Mouse (Mus musculus) midbrain, embryonic 11.5 days (tissue): ENCODE data around the gene Gm49711. TPM values are rescaled to one million over a fixed set of nuclear protein-coding genes. Genes with fewer than 3 reads are reported as not detected.

Source experiments
- ATAC-seq: fragments of 200-750 bp; cut with Nextera tagmentation; 2 replicates; pipeline ENCODE4 v1.8.0; 2017; ENCODE audit warnings: moderate TSS enrichment, moderate library complexity; ENCODE audit not compliant: low FRiP score
- DNase-seq: peaks from one replicate; pipeline ENCODE4 v3.0.0; 2015; ENCODE audit warnings: low spot score; ENCODE audit errors: missing footprints
- H3K27ac ChIP-seq: fragments of 300-500 bp; sonication (generic); 2 replicates; pipeline ENCODE4 v1.5.1; 2014; ENCODE audit warnings: low read depth, low read length
- H3K27me3 ChIP-seq: fragments of 300-500 bp; sonication (generic); 2 replicates; pipeline ENCODE4 v1.6.1; 2014; ENCODE audit warnings: mild to moderate bottlenecking, low read length, moderate library complexity, mixed read lengths; ENCODE audit not compliant: control insufficient read depth, insufficient read depth
- H3K36me3 ChIP-seq: fragments of 300-500 bp; sonication (generic); 2 replicates; pipeline ENCODE4 v1.6.1; 2014; ENCODE audit warnings: mild to moderate bottlenecking, low read length, moderate library complexity, mixed read lengths; ENCODE audit not compliant: control insufficient read depth, insufficient read depth
- H3K4me1 ChIP-seq: fragments of 300-500 bp; sonication (generic); 2 replicates; pipeline ENCODE4 v1.6.1; 2014; ENCODE audit warnings: low read length; ENCODE audit not compliant: control insufficient read depth, insufficient read depth
- H3K4me2 ChIP-seq: fragments of 300-500 bp; sonication (generic); 2 replicates; pipeline ENCODE4 v1.6.1; 2014; ENCODE audit warnings: mild to moderate bottlenecking, moderate library complexity
- H3K4me3 ChIP-seq: fragments of 300-500 bp; sonication (generic); 2 replicates; pipeline ENCODE4 v1.5.1; 2014; ENCODE audit warnings: low read depth, low read length
- H3K9ac ChIP-seq: fragments of 300-500 bp; sonication (generic); 2 replicates; pipeline ENCODE4 v1.6.1; 2014; ENCODE audit warnings: low read length
- H3K9me3 ChIP-seq: fragments of 300-500 bp; sonication (generic); 2 replicates; pipeline ENCODE4 v1.6.1; 2016; ENCODE audit warnings: low read length; ENCODE audit not compliant: control insufficient read depth
- WGBS: fragments of 180-500 bp; shearing (Covaris S2); extraction: QIAGEN DNeasy Blood & Tissue Kit; methylation state at CpG from one replicate; pipeline ENCODE4 v1.1.7; 2014; 5-methylcytosine and 5-hydroxymethylcytosine counted together
- polyA plus RNA-seq: library from polyadenylated mRNA; unstranded; fragments of >200 nt; fragmentation: Nextera tagmentation; extraction: Ambion mirVana; gene quantifications from 2 replicates; pipeline ENCODE4 v1.2.1, GENCODE M21; 2014

Gm49711 gene
- polyA plus RNA-seq, 1 experiment from 2014 or later, result not detected

DNA sequence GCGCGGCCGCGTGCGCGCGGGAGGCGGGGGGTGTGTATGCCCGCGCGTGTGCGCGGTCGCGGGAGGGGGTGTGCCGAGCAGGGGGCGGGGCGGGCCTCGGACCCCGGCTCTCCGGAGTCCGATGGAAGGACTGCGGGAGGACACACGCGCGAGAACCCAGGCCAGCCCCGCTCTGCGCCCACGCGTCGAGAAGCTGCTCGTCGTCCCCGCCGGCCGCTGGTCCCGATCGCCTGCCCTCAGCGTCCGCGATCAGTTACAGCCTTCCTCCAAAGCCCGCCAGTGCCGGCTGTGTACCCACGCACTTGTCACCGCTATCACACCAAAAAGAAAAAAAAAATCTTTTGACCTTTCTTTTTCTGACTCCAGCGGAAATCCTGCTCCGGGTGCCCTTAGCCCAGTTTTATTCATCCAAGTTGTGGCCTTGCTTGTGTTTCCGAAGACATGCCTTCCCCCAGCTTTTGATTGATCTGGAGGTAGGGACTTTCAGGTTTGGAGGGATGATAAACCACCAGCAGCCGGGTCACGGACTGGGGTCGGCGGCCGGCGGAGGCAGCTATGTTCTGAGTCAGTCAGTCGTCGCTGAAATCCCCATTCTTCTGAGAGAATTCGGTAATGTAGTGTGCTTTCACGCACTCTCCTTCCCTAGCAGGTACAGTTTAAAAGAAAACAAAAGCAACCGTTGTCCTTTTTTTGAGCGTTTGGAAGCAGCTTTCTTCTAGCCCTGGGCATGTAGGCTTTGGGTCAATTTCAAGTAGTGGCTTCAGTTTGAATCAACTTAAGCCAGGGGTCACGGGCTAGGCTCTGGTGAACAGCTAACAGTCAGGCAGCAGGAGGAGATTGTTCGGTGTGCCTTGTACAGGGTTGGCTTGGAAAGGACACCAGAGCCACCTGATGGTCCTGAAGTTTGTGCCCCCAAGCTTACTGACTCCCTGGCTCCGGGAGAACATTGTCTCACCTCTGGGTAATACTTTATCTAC, 816 bp downstream of the Gm49711 start:
- Histone ChIP-seq H3K4me3 (peak overlapping the region; percentile 89), H3K4me1 (peaks cover 12% of the 10 kb centered on the region), H3K9ac (peak overlapping the region; percentile 85), H3K4me2 (peak overlapping the region; percentile 96), H3K27me3 (no peaks in the 10 kb centered on the region), H3K9me3 (no peaks in the 10 kb centered on the region; the same call in none of the 2 replicates), H3K27ac (no peak overlapping the region), H3K36me3 (no peaks in the 10 kb centered on the region; the same call in 1 of the 2 replicates)
- 1% methylated on average over 59 of the region's 63 CpGs for WGBS
- ATAC-seq (no peak; the same call in 1 of the 2 replicates), DNase-seq (peak; percentile 92)

DNA sequence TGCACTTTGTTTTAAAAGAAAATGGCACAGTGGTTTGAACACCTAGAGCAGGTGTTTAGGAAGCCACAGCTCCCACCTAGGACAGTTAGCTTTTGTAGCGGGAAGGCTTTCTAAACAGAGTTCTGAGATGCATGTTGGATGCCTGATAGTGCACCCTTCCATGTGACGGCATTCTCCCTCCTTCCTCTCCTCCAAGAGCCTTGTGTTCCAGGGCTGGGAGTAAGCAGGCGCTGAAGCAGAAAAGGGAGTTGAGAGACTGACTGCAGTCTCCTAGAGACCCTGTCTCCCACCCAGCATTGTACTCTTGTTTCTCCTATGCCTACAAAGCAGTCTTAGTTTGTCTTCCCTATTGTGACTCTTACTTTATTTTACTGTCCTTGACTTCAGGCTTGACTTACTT, 2.1 kb downstream of the Gm49711 start:
- Histone ChIP-seq H3K9ac (no peak overlapping the region), H3K27ac (no peak overlapping the region), H3K9me3 (no peaks in the 10 kb centered on the region), H3K4me3 (no peak overlapping the region), H3K36me3 (no peaks in the 10 kb centered on the region; the same call in 1 of the 2 replicates), H3K4me2 (no peak overlapping the region), H3K27me3 (no peaks in the 10 kb centered on the region), H3K4me1 (peaks cover 12% of the 10 kb centered on the region)
- 67% methylated on average over 3 of the region's 3 CpGs for WGBS
- DNase-seq, result peak; percentile 59
- no peak for ATAC-seq

DNA sequence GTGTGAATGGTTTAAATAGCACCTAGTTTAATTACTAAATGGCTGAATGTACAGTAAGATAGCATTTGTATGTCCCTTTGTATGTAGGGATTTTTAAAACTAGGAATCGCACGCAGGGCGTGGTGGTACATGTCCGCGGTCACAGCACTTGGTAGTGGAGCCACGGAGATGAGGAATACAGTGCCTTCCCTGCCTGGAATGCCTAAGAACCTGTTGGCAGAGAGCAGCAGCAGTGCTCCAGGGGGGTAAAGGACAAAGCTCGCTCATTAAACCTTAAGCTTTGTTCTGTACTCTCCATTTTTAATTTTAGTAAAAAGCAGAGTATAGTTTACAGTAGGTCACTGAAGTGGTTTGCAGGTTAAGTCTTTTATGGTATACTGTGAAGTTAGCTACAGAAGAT, 3.5 kb downstream of the Gm49711 start:
- Histone ChIP-seq H3K27ac (no peak overlapping the region), H3K4me1 (peaks cover 12% of the 10 kb centered on the region), H3K36me3 (no peaks in the 10 kb centered on the region; the same call in 1 of the 2 replicates), H3K4me3 (no peak overlapping the region), H3K27me3 (no peaks in the 10 kb centered on the region), H3K9ac (no peak overlapping the region), H3K4me2 (no peak overlapping the region), H3K9me3 (no peaks in the 10 kb centered on the region)
- DNase-seq, result peak; percentile 41
- no peak for ATAC-seq
- 97% methylated on average over 7 of the region's 7 CpGs for WGBS

DNA sequence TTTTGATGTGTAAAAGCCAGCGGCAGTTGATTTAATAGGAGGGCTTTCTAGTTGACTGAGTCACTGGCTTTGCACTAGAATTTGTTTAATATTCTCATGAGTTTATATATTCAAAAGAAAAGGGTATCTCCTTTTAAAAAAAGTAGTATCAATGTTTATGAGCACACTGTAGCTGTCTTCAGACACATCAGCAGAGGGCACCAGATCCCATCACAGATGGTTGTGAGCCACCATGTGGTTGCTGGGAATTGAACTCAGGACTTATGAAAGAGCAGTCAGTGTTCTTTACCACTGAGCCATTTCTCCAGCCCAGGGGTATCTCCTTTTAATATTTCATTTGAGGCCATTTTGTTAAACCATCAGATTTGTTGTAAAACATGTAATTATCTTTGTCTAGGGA, 4.7 kb downstream of the Gm49711 start:
- Histone ChIP-seq H3K4me2 (no peak overlapping the region), H3K9me3 (no peaks in the 10 kb centered on the region), H3K9ac (no peak overlapping the region), H3K27me3 (no peaks in the 10 kb centered on the region), H3K27ac (no peak overlapping the region), H3K4me3 (no peak overlapping the region), H3K36me3 (peaks cover 3% of the 10 kb centered on the region; the same call in 1 of the 2 replicates), H3K4me1 (peaks cover 12% of the 10 kb centered on the region)
- no peak for ATAC-seq
- 95% methylated on average over 1 of the region's 1 CpGs for WGBS
- peak; percentile 62 for DNase-seq

DNA sequence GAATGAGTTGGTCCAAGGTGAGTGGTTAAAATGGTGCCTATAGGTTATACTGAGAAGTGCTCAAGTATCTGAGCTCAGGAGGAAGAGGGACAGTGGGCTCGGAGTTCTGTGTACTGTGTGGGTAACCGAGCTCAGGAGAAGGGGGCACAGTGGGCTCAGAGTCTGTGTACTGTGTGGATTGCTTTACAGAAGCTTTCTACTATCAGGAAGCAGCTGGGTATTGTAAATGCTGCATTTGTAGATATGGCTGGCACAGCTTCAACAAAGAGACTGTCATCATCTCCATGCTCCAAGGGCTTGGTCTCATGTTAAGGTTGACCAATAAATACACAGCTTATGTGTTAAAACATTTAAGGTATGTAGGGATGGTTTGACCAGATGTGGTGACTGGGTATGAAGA, 6.7 kb downstream of the Gm49711 start:
- Histone ChIP-seq H3K4me1 (peaks cover 3% of the 10 kb centered on the region; the same call in 1 of the 2 replicates), H3K4me2 (no peak overlapping the region), H3K9me3 (no peaks in the 10 kb centered on the region), H3K27me3 (no peaks in the 10 kb centered on the region), H3K9ac (no peak overlapping the region), H3K4me3 (no peak overlapping the region), H3K36me3 (peaks cover 3% of the 10 kb centered on the region; the same call in 1 of the 2 replicates), H3K27ac (no peak overlapping the region)
- DNase-seq (no peak), ATAC-seq (no peak)
- 94% methylated on average over 2 of the region's 2 CpGs for WGBS

DNA sequence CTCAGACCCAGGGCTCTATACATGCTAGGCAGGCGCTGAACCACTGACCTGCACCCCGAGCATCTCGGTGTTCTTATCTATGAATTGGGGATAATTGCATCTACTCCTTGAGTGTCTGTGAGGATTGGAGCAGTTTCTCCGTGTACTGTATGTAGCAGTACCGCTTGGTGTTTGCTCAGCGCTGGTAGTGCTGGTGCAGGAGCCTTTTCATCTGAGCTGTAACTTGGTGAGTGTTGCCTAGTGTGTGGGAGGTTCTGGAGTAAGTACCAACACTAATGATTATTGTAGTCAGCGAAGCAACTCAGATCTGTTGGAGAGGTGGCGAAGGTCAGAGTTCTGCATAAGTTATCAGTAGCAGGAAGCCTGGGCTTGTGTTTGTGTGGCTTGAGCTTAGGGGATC, 12.2 kb downstream of the Gm49711 start:
- H3K4me2 ChIP-seq, result no peak overlapping the region
- no peaks in the 10 kb centered on the region for H3K4me1 ChIP-seq
- no peak overlapping the region for H3K4me3 ChIP-seq
- H3K9me3 ChIP-seq, result no peaks in the 10 kb centered on the region
- WGBS, result 93% methylated on average over 8 of the region's 8 CpGs
- ATAC-seq (no peak), DNase-seq (no peak)
- H3K27me3 ChIP-seq, result no peaks in the 10 kb centered on the region
- no peak overlapping the region for H3K27ac ChIP-seq
- no peak overlapping the region for H3K9ac ChIP-seq
- peaks cover 3% of the 10 kb centered on the region; the same call in 1 of the 2 replicates for H3K36me3 ChIP-seq

DNA sequence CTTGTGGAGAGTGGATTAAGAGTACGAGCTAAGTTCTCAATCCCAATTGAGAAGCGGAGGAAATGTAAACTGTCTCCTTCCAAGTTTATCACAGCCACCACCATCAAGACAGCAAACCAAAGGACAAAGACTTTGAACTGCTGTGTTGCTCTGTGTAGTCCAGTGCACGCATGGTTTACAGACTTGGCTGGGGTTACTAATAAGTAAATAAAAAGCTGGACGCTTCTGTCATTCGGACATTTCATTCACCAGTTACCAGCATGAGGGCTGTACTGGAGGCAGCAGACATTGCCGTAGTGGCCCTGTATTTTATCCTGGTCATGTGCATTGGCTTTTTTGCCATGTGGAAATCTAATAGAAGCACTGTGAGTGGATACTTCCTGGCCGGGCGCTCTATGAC, 18.7 kb downstream of the Gm49711 start:
- no peaks in the 10 kb centered on the region for H3K27me3 ChIP-seq
- no peak overlapping the region for H3K4me3 ChIP-seq
- H3K27ac ChIP-seq, result no peak overlapping the region
- 95% methylated on average over 8 of the region's 8 CpGs for WGBS
- no peak overlapping the region for H3K9ac ChIP-seq
- no peaks in the 10 kb centered on the region for H3K9me3 ChIP-seq
- no peak overlapping the region for H3K4me2 ChIP-seq
- ATAC-seq, result no peak
- H3K36me3 ChIP-seq, result peaks cover 15% of the 10 kb centered on the region
- no peaks in the 10 kb centered on the region for H3K4me1 ChIP-seq
- DNase-seq, result no peak

DNA sequence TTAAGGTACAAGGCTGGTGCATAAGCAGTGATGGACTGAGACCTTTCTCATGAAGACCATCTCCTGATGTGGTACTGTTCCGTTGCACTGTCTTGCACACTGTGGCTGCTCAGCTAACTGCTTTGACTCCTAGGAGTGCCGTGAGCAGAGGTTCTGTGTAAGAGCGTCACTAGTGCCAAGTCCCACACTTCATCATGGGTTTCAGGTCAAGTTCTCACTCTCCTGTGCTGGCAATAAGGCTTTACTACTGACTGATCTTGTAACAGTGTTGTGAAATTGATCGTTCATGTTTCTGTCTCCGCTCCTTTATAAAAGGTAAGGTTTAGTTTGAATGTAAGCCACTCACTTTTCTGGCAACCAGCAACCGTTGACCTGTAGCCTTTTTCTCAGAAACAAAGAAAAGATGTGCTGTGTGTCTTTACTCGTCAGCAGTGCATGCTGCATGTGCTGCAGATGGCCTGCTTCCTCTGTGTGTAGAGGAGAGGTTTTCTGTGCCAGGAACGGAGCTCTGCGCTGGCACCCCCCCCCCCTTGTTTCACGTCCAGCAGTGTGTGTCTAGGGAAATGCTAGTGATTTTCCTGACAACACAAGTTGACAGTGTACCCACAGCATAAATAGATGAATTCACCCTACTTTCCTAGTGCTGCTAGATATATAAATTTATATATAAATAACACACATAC, 25.8 kb downstream of the Gm49711 start:
- Histone ChIP-seq H3K4me1 (no peaks in the 10 kb centered on the region), H3K4me3 (no peak overlapping the region), H3K4me2 (no peak overlapping the region), H3K9me3 (no peaks in the 10 kb centered on the region), H3K27ac (no peak overlapping the region), H3K27me3 (no peaks in the 10 kb centered on the region), H3K36me3 (no peaks in the 10 kb centered on the region), H3K9ac (no peak overlapping the region)
- no peak for ATAC-seq
- no peak for DNase-seq
- WGBS, result 90% methylated on average over 10 of the region's 10 CpGs

DNA sequence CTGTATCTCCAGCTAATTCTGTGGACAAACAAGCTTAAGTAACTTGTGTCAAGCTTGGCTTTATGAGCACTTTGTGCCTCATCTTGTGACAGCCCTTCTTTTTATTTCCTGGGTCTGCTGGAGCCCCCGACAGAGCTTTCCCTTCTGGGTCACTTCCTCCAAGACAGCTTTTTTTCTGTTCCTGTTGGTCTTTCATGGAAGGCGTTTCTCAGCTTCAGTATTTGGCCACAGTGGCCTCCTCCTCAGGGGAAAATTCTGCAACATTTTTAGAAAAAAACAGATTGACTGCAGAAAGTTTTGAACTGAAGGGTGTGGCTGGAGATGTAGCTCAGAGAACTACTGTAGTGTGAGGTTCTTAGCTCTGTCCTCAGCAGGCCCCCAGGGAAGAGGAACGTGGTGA, 31.1 kb downstream of the Gm49711 start:
- ATAC-seq, result no peak
- Histone ChIP-seq H3K36me3 (no peaks in the 10 kb centered on the region), H3K27me3 (no peaks in the 10 kb centered on the region), H3K27ac (no peak overlapping the region), H3K4me2 (no peak overlapping the region), H3K4me3 (no peak overlapping the region), H3K9ac (no peak overlapping the region), H3K4me1 (no peaks in the 10 kb centered on the region), H3K9me3 (no peaks in the 10 kb centered on the region)
- DNase-seq, result no peak
- 69% methylated on average over 3 of the region's 3 CpGs for WGBS
